Mouse (Mus musculus) layer of hippocampus, postnatal 36 days (tissue): ENCODE data around the gene B230118H07Rik. TPM values are rescaled to one million over a fixed set of nuclear protein-coding genes. Genes with fewer than 3 reads are reported as not detected.
A peak's percentile ranks its signal among the peaks of the same experiment; 100 is the strongest.

Experiments used
- DNase-seq, 2 experiments: peaks; one replicate each; pipeline ENCODE4 v3.0.0; 2022
- total RNA-seq, 2 experiments: library from RNA; stranded (reverse); gene quantifications; 2 replicates each; pipeline ENCODE4 v1.2.3; 2021

B230118H07Rik gene
- 10 to 100 TPM; 32.8 to 35.2 TPM for total RNA-seq

GRCm38 (mm10) chr2:101649114-101649671, at the start of gene B230118H07Rik, which contains the start of gene Rag1:
Gene B230118H07Rik (minus strand): TSS chr2:101649532.
Gene Rag1 (minus strand): TSS chr2:101649501.
- no peak for DNase-seq

DNA sequence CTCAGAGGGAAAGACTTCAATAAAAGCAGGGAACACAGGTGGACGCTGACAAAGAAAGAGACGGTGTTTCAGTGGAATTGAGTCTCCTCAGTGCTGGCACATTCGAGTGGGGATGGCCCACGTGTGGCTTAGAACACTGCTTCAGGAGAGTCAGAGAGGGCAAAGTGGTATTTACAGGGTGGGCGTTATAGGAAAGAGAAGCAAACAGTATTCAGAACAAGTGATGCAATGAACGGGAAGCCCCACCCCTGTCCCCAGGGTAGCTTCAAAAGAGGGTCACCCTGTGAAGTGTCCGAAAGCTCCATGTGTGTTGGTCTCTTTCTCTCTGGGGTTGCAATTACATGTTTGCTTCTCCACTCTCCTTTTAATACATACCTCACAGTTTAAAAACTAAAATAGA, 46.3 kb upstream of the B230118H07Rik start:
- no peak for DNase-seq

DNA sequence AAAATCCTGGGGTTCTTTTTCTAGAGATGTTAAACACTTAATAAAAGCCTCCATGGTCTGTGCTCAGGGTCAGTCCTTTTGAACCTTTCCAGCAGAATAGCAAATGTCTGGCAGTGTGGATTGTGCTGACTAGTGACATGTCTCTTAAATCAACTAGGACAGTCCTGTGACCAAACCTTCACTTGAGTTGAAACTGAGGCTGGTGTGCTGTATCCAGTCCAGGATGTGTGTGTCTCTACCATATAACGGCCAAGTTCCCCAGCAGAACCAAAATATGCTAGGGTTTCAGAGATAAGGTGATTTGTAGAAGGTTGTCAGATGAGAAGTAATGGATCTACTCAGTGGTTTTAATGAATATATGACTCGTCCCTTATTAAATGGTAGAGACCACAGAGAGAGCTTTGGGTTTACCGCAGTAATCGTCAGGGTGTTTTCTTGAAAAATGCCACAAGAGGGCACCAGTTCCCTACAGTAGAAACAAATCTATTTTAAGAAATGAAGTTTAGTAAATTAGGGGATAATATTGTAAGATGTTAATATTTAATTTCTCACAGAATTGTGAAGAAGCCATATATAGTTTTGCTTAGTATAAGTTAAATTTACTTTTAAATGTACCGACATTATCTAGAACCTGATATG, 44.4 kb upstream of the B230118H07Rik start:
- no peak for DNase-seq

DNA sequence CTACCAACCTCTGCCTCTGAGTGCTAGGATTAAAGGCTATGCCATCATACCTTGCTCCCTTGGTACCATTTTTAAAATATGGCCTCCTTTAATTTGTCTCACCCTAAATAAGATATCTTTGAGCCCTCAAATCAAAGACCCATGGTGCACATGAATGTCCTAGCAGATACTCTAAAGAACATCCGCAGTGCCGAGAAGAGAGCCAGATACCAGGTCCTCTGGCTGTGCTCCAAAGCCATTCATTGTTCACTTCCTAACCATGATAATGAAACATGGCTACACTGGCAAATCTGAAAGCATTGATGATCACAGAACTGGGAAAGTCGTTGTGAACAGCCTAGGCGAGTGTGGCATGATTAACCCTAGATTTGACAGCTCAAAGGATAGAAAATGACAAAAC, 43.7 kb upstream of the B230118H07Rik start:
- no peak for DNase-seq

DNA sequence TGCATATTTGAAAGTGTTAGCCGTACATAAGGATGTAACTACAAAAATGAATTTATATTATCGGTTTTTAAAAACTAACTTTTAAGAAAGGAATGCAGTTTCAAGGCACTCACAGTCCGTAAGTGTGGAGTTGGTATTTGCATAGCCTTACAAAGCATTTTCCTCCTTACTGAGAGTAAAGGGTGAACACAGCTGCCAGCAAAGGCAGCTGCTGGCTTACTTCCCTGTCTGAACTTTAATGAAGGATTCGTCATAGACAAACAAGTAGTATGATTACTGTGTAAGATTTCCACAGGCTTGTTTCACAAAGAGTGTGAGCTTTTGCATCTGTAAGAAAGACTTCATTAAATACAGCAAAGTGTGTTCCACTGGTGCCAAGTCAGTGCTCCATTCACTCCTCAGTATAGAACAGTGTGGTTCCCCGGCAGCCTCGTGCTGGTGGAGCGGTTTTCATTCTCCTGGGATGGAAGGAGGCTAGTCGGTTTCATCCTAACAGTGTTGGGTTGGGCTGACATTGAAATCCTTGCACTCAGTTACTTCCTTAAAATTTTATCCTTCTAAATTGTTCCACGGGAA, 41.0 kb upstream of the B230118H07Rik start:
- DNase-seq: no peak

DNA sequence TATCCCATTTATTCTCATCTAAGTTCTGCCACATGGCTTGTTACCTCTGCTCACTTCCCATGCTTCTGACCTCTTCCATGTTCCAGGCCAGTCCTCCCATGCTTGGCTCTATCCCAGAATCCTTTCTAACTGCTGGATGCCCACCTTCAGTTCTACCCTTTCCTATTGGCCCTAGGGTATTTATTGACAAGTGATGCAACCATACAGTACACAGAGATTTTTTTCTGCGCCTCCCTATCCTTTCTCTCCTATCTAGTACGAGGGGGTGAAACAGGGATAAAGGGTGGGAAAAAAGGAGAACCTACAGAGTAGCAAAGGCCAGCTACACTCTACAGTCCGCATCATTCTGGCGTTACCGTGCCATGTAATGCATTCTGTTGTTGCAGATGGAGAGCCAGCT, 38.7 kb upstream of the B230118H07Rik start:
- no peak for DNase-seq

GRCm38 (mm10) chr2:101684421-101684820, 35.1 kb upstream of the B230118H07Rik start:
- no peak for DNase-seq

DNA sequence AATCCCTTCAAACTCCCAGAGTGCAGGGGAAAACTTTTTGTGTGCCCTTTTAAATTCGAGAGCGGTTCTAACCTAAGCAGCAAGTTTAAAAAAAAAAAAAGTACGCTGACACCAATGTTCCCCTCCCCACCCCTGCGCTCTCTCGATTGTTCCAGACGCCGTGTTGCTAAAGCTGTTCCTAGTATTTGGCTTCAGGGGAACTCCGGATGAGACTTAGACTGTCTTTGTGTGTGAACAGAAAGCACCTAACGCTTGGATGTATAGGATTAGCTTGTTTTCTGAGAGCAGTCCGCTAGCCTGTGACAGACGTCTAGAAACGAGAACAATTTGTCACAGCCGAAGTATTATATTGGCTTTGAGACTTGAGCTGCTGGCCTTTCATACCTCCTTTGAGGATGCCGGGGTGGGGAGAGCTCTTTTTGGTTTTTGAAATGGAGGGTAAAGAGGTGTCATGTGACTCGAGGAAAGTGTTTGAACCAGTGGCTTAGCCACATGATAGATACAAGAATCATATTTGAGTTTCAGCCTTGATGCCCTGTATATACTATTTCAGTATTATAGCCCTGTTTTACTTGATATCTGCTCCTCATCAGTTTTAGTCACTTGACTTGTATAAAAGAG, 29.9 kb upstream of the B230118H07Rik start:
- DNase-seq: no peak

- peak; percentile 82 to 88 for DNase-seq
Observed at GRCm38 (mm10) chr2:101678236-101679021, 29.1 kb upstream of the B230118H07Rik start, which contains the start of gene Traf6. Gene Traf6 (plus strand): TSS chr2:101678429.

DNA sequence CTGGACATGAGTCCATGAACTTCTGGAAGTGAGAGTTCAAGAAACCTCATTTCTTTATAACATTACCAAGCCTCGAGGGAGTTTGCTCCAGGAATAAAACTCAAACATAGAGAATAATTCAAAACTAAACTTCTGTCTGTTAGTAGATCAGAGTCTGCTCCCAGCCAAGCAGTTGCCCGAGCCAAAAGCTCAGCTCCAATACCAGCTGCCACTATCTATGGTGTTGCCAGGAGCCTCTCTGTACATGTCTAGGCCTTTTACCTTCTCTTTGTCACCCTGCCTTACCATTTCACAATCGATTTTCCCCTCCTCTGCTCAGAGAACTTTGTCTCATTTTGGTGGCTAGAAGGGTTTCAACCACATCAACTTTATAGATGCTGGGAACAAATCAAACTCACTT, 24.2 kb upstream of the B230118H07Rik start:
- DNase-seq: peak in 1 of 2 experiments; percentile 24

DNA sequence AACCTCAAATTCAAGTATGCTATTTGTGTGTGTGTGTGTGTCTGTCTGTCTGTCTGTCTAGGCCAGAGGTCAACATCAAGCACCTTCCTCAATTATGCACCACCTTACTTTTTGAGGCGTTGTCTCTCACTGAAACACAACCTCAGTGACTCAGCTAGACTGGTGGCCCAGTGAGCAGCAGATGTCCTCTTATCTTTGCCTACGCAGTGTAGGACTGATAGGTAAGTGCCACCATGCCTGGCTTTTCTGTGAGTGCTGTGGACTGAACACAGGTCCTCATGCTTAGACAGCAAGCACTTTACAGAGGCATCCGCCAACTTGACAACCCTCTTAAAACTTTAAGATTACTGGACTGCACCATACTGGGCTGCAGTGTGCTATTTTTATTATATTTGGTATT, 19.4 kb upstream of the B230118H07Rik start:
- DNase-seq: no peak

- no peak for DNase-seq
Observed at GRCm38 (mm10) chr2:101665703-101666092, 16.4 kb upstream of the B230118H07Rik start.

GRCm38 (mm10) chr2:101665058-101665702, 15.8 kb upstream of the B230118H07Rik start:
- peak; percentile 75 to 78 for DNase-seq

DNA sequence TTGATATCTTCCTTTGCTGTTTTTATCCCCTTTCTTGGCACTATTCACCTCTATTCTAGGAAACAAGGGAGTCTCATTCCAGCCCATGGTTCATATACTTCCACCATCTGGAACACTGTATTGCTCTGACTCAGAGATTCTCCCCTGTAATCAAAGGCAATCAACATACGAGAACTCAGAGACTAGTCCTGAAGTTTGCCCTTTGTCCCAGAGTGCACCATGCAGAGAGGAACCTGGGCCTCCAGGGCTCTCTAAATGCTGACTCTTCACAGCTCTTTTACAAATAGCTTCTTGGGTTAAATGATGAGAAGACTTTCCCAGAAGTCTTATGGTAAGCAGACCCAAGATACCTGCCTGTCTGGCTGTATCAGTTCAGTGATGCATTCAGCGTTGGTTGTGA, 11.2 kb upstream of the B230118H07Rik start:
- no peak for DNase-seq

GRCm38 (mm10) chr2:101652921-101653597, 3.7 kb upstream of the B230118H07Rik start:
- peak; percentile 66 to 72 for DNase-seq

DNA sequence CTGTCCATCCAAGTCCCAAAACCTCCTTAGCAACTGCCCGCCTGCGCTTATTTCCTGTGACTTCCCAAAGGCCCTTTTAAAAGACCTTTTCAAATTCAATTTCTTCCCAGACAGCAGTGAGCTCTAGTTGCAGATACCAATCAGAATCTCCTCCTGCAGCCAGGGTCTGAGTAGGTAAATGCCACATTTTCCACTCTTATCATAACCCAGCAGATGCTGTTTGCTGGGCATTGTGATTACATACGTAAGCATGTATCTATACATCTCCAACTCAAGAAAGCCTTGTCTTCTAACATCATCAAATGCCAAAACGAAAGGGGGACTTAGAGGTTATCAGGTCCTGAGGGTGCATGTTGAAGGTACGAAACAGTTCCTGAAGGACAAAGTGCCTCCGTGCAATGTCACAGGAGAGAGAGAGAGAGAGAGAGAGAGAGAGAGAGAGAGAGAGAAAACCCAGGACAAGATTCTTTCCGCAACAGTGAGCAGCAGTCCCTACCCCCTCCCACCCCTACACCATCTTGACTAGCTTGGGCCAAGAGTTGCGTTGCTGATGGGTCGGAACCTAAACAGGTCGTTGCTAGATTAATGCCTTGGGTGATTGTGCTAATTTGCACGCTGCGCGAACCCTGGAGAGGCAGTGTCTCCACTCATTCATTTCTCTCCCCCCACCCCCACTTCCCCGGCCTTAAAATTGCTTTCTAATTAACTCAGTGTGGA, 3.0 kb upstream of the B230118H07Rik start:
- no peak for DNase-seq

- no peak for DNase-seq
Observed at GRCm38 (mm10) chr2:101650446-101650845, 1.1 kb upstream of the B230118H07Rik start.

GRCm38 (mm10) chr2:101648361-101648760, 971 bp downstream of the B230118H07Rik start:
- no peak for DNase-seq

GRCm38 (mm10) chr2:101645841-101646240, 3.5 kb downstream of the B230118H07Rik start:
- DNase-seq: no peak

DNA sequence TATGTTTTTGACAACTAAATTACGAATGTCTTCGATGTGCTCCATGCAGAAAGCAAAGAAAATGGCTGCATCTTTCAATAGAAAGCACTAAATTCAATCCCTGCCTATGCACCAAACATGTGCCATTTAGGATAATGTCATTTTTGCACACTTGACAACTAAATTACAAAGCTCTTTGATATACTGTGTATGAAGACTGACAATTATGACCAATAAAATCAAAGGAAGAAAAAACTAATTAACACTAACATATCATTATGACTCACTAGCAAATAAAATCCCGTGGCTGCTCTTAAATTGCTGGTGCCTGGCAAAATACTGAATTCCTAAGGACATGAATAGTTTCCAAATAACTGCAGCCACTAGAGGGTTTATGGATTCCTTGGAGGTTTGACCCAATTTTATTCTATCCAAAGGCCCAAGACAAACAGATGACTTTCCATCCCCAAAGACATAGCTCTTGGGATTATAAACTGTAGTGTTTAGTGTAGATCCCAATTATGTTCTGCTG, 9.4 kb downstream of the B230118H07Rik start:
- DNase-seq: no peak
